Mouse (Mus musculus): ENCODE measurements at regions not wholly inside any gene's neighbourhood (a gene's known extent, or its start where the extent isn't known, plus 50 kb on each side); places are given as distances from the start of the nearest gene placed in this dataset.

GRCm38 (mm10) chrX:11418261-11418660, 90.6 kb downstream of the H2al1j start:
- TF ChIP-seq CTCF (IDR thresholded peaks at IDR 0.05; ENCODE audit: extremely low read depth, insufficient read length, insufficient replicate concordance, low read depth, low read length) (no peak), POLR2A (IDR thresholded peaks at IDR 0.05; ENCODE audit: low read depth, low read length) (no peak)
